Mouse (Mus musculus): Measurements from ENCODE around the gene Naa30. TPM values are rescaled to one million over a fixed set of nuclear protein-coding genes. Genes with fewer than 3 reads are reported as not detected.

Gene Naa30
- polyA plus RNA-seq, 1 experiment from 2014 or later = 7.5 TPM

Other genes starting within 250 kb of the Naa30 start
- gene Ap5m1, start 106.1 kb upstream of the Naa30 start, polyA plus RNA-seq (2015; fragmentation: Nextera tagmentation; extraction: Ambion mirVana) = 24.4 and 26.4 TPM in 2 replicates
- 40.3 TPM in 2 replicates for gene Exoc5, start 105.6 kb upstream of the Naa30 start, polyA plus RNA-seq (2015; fragmentation: Nextera tagmentation; extraction: Ambion mirVana)
- 18.5 and 20.9 TPM in 2 replicates for gene ccdc198, start 73.2 kb downstream of the Naa30 start, polyA plus RNA-seq (2015; fragmentation: Nextera tagmentation; extraction: Ambion mirVana)